Mouse (Mus musculus) spleen, postnatal 36 days (tissue): ENCODE results near the gene Fbll1.
"Not testable (repeated sequence)": the region's sequence is repeated elsewhere in the genome, so short reads cannot be mapped to it uniquely, and the experiment has no call there.

Experiments used
- DNase-seq, 2 experiments: peaks; one replicate each; pipeline ENCODE4 v3.0.0; 2022; ENCODE audit warnings: low spot score in 2 of 2, mixed read lengths in 1 of 2

Fbll1 gene

DNA sequence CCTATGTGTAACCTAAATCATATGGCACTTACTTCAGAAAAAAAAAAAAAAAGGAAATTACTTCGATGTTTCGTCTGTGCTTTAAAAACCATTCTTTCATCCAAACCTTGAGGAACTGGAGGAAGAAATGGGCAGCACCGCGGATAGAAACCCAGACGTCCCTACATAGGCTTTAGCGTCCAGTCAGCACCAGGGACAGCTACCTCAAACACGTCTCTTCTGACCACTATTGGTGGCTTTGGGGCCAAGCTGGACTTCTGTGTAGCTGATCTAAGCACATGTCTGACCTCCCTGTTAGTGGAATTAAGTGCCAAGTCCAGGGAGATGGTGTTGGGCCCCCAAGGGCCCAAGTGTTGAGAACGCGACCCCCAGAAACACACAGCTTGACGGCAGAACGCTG, at the start of gene Fbll1:
Fbll1 (minus strand) TSS at position 11 of the 400 bp plus-strand sequence.
- DNase-seq: no peak

DNA sequence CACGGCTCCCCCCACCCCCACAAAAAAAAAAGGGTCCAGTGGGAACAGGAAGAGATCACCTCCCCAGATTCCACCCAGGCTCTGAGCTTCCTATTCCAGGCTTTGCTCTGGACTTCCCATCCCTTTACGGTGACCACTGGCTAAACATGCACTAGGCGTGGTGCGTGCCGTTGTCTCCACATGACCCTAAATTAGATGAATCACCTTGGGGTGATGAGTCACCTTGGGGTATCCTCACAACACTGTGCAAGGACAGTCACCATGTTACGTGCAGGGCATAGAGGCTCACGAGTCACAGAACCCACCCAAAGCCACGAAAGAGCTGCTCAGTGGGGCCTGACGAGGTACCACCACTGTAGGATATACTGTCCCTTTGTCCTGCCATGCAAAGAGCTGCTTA, 45.6 kb upstream of the Fbll1 start:
- DNase-seq: no peak

DNA sequence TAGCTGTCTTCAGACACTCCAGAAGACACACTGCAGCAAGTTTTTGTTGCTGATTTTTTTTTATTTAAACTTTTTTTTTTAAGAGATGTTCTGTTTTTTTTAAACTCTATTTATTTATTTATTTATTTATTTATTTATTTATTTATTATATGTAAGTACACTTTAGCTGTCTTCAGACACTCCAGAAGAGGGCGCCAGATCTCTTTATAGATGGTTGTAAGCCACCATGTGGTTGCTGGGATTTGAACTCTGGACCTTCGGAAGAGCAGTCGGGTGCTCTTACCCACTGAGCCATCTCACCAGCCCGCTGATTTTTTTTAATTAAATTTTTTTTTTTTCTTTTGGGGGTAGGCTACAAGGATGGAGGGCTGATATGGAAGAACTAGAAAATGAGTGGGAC, 43.9 kb upstream of the Fbll1 start:
- not testable (repeated sequence) for DNase-seq

DNA sequence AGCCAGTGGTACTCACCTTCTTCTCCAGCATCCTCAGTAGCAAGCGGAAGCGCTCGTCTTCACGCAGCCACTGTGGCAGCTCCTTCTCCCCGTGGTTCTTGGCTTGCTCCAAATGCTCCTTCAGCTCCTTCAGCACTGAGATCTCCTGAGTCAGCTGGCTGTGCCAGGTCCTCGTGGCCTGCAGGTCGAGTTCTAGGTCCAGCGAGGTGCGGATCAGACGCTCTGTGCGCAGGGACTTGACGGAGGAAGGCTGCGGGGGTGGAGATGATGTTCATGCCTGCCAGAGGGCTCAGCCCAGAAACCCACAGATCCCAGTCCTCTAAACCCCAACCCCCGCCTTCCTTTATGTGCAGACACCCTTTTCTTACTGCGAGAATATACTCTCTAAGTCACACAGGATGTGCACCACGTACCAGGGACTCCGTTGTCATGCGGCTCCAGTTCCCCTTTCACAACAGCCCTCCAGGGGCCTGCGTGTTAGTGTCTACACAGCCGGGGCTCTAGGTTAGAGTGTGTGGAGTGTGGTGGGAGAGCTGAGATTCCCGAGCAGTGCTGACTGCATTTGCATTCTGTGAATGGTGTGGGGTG, 43.1 kb upstream of the Fbll1 start:
- peak; percentile 47 to 49 for DNase-seq

DNA sequence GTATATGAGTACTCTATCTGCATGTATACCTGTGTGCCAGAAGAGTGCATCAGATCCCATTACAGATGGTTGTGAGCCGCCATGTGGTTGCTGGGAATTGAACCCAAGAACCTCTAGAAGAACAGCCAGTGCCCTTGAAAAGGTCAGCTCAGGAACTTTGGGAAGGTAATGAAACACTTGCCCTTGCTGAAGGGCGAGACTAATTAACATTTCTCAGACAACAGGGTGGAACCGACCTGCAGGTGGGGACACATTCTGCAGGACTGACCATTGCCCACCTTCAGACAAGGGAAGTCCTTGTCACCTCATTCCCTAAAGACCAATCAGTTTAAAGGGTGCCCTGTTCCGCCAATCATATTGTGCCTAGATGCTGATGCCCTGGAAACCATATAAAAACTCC, 42.1 kb upstream of the Fbll1 start:
- DNase-seq: not testable (repeated sequence)

DNA sequence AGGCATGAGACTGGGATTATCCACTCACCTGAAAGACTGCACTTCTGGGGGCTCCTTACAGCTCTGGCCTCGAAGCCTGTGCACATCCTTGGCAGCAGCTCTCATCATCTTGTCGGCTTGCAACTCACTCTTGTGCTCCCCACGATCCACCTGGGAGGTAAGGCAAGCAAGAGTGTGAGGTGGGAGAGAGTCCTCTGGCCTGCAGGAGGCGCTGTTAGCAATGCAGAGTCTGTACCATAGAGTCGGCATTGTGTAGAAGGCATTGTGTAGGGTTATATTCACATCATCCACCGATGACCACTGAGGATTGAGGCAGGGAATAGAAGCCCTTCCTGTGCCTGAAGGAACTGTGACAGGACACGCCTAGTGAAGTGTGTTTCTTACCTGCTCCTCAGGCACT, 41.6 kb upstream of the Fbll1 start:
- DNase-seq: no peak

DNA sequence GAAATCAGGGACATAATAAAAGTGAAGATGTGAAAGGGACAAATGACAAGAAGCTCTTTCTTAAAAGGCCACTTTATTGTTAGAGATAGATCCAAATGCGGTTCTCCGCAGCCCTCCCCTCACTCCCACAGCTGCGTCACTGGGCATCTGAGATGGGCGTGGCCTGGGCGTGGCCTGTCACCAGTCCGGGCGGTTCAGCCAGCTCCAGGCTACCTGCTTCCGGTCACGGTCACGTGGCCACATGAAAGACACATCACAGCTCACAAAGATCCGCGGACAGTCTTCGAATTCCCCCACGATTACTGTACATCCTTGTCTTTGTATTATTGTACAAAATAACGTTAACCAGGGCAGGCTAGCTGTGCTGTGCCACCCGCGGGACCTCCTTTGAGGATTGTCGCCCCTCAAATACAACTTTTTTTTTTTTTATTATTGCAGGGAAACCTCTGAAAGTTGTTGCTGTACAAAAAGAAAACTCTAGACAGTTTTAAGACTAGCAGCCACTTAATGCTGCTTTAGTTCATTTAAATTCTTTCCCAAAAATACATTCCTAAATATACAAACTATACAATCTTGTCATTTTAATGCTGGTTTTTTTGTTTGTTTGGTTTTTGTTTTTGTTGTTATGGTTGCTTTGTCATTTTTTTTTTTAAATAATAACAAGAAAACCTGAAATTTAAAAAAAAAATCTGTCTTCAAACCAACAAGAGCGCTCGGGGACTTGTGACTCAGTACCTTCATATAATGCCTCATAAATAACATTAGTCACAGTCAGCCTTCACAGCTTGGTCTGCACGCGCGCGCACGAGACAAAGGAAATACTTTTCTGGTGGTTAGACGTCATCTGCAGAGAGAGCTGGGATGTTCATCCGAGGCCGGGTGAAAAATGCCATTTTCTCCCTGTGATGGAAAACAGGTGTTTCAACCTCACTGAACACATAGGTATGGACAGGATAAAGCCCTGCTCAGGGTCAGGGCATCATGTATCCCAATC, 40.0 kb upstream of the Fbll1 start:
- DNase-seq: peak; percentile 92 to 93

DNA sequence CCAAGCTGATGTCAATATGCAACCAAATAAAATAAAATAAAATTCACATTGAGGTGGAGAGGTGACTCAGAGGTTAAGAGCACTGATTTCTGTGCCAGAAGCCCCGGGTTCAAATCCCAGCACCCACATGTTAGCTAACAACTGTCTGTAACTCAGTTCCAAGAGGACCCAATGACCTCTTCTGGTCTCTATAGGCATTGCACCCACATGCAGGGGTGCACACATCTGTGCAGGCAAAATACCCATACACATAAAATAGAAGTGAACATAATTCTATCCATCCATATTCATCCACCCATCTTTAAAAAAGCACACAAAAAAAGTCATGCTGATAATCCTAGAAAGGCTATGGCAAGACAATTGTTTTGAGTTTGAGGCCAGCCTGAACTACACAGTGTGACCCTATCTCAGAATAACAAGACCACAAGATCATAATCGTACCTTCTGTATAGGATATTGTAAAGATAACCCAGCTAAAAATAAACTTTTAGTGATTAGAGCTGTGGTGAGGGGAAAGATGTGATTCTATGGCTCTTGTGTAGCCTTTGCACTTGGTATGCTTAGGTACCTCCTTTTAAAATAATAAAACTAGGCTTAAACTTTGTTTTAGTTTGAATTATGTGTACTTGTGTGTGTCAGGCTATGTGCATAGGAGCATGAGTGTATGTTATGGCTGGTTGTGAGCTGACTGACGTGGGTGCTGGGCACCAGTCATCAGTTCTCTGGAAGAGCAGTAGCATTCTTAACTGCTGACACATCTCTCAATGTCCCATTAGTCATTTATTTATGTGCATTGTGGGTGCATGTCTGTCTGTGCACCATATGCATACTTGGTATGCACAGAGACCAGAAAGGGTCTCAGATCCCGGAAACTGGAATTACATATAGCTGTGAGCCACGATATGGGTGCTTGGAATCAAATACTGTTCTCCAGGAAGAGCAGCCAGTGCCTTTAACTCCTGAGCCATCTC, 38.8 kb upstream of the Fbll1 start:
- no peak for DNase-seq

DNA sequence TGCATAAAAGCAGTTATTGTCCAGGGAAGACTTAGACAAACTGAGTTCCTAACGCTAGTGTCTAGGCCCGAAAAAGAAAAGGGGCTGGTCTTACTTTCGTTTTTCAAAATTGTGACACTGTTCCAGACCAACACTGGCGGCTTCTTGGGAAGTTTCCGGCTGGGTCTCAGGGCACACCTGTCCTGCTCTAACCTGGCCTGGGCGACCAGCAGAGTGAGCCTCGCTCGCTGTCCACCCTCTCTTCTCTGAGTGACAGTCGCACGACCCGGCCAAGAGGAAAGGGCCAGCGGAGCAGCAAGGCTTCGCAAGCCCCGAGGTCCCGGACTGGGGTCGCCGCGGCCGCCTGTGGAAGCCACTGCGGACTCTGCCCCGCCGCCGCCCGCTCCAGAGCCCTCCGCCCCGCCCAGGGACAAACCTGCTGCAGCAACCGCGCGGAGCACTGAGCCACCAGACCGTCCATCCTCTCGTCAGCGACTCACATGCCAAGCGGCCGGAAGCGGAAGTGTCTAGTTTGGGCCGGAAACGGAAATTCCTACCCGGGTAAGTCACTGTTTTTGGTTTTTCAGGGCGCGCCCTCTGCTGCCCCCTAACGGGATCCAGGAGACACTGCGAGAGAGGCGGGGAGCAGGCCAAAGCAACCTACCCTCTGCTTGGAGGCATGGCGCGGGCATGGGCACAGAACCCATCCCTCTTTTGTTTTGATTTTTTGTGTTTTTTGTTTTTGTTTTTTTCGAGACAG, 35.5 kb upstream of the Fbll1 start, which contains the start of gene Rars:
Rars (minus strand) TSS at position 485 of the 739 bp plus-strand sequence.
- DNase-seq: peak; percentile 92

DNA sequence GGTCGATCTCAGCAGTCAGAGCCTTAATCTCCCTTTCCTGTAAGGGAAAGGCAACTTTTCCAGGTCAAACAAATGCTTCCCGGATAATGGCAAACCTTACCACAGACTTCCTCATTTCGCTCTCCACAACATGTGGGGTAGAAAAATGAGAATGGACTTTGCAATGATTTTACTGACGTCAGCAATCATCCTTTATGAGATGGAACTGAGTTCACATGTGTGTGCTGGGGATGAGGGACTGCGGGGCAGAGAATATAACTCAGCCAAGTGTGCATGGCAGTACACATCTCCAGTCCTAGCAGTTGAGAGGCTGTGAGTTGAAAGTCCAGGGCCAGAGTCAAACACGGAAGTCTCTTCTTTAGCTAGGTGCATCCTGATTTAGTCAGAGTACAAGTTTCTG, 34.6 kb upstream of the Fbll1 start:
- no peak for DNase-seq

DNA sequence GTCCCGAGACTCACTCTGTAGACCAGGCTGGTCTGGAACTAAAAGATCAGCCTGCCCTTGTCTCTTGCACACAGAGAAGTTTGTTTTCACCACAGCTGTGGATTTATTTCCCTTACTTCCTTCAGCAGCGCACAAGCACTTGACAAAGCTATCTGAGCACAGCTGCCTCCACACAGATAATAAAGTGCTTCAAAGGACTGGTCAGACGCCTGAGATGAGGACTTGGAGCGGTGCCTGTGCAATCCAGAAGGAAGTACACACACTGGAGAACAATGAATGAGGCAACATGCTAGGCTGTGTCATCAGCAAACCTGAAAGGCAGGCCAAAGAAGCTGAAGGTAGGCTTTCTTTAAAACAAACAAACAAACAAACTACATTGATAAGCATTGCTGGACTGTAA, 33.5 kb upstream of the Fbll1 start:
- DNase-seq: no peak

DNA sequence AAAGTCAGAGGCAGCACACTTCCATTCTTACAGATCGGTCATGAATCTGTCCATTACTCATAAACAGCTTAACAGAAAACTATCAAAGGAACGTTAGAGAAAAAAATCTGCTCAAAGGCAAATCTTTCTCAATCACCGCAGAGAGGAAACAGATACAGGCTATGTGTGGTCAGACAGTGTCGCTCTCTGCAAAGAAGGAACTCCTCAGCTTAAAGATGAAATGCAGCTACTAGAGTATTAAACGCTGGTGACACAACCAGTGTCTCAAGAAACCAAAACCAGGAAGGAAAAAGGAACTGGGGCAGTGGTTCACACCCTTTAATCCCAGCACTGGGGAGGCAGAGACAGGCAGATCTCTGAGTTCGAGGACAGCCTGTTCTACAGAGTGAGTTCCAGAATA, 29.0 kb upstream of the Fbll1 start:
- DNase-seq: no peak

DNA sequence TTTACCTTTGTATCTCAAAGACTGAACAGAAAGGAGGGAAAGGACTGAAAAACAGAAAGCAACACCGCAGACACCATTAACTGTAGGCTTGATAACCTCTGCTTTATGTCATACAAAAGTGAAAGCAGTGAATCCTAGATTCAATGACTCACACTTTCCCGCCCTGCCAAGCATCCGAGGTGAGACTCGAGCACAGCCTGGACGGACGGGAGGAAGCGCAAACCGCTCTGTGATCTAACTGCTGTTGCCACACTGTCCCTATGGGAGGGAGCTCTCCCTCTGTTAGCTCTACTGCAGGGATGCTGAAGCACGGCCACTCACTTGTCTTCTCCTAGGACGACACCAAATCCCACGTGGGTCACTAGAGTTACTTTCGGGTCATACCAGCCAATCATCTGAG, 17.6 kb upstream of the Fbll1 start:
- no peak for DNase-seq

DNA sequence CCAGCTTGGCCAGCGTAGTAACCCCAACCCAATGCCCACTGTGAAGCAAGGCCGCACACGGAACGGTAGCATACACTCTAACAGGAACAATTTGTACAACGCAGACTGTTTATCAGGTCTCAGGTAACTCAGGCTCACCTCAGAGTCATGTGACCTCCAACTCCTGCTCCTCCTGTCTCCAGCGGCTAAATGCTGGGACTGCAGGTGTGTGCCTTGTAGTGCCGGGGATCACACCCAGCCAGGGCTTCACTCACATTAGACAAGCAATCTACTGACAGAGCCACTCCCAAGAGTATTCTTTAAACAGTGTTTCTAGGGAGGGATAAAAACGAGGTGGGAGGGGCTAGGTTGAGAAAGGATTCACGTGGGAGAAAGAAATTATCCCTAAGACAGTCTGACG, 12.8 kb upstream of the Fbll1 start:
- no peak for DNase-seq

DNA sequence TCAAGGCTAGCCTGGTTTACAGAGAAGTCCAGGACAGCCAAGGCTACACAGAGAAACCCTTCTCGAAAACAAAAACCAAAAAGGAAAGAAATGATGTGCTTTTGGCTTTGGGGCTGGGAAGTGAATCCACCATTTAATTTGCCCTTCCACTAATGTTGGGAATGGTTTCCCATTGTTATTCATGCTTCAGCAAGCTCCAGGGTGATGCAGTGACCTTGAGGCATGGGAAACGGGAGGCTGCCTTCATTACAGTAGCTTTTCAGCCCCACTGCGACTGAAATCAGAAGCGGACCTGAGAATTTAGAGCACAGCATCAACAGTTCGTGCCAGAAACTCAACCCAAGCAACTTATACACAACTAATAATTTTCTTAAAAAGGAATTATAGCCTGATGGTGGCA, 2.6 kb upstream of the Fbll1 start:
- no peak for DNase-seq

DNA sequence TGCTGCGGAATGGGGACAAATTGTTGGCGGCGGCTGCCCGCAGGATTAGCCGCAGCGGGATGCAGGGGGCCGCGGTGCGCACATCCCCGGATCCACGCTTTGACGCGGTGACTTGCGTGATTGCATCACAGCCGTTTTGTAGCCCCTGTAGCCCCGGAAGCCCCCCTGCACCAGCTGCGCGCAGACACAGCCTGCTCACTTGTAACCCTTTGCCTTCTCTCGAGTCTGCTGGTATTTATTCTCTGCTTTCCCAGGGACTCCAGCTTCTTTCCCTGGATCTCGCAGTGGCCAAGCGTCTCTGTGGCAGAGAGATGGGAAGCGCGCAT, 226 bp downstream of the Fbll1 start:
- no peak for DNase-seq

DNA sequence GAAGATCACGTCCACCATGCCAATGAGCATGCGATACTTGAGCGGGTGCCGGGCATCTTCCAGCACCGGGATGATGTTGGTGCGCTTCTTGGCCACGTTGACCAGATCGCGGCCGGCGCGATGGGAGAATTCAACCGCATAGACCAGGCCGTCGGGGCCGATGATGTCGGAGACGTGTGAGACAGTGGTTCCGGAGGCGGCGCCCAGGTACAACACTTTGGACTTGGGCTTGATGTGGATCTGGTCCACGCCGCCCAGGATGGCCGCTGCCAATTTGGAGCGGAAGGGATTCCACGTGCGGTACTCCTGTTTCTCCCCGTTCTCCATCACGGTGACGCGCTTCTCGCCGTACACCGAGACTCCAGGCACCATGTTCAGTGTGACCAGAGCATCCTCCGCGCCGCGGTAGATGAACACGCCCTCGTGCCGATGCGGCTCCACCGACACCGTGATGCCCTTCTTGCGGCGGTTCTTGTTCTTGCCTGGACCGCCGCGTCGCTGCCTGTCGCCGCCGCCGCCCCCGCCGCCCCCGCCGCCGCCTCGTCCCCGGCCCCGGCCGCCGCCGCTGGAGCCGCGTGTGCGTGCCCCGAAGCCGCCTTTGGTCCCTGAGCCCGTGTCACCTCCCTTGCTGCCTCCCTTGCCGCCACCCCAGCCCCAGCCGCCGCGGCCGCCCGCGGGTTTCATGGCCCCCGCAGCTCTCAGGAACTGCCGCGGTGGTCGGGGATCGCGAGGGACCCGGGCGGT, 761 bp downstream of the Fbll1 start:
- DNase-seq: no peak

DNA sequence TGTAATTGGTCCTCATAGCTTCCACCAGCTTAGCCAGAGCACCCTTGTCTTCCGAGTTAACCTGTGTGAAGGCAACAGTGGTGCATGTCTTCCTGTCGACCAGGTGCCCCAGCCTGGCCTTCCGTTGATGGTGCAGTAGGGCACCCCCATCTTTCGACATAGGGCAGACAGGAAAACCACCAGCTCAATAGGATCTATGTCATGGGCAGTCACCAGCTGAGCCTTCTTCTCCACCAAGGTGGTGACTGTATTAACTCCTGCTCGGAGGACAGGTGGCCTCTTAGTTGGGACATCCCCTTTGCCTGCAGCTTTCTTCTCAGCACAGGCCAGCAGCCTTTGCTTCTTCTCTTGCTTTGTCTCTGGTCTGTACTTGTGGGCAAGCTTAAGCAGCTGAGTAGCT, 5.9 kb downstream of the Fbll1 start:
- not testable (repeated sequence) for DNase-seq

DNA sequence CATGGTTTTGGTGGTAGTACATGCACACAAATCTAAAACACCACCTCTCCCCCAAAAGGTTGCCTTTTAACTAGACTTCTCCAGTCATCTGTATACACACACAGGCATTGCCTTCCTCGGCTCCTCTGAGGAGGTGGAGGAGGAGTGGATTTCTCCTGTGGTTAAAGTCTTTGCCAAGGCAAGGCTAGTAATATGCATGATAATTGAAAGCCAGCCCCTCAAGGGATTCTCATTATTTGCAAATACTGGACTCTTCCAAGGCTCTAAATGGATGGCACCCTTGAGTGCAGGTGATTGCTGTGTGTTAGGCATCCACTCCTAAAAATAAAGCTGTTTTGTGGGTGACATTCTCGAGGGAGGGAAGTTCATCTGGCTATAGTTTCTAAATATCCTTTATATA, 10.2 kb downstream of the Fbll1 start:
- no peak for DNase-seq

DNA sequence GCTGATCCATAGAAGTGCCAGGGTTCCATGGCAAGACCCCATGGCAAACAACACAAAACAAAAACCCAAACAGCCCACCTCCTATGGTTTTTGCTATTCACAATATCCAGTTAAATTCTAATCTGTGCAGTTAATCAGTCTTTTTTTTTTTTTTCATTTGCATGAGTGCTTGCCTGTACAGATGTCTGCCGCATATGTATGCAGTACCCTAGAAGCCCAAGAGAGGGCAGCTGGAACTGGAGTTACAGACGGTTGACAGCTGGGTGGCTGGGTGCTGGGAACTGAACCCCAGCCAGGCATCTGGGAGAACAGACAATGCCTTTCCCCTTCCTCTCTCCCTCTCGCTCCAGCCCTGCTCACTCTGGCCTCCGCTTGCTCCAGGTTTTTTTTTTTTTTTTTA, 14.1 kb downstream of the Fbll1 start:
- no peak for DNase-seq

DNA sequence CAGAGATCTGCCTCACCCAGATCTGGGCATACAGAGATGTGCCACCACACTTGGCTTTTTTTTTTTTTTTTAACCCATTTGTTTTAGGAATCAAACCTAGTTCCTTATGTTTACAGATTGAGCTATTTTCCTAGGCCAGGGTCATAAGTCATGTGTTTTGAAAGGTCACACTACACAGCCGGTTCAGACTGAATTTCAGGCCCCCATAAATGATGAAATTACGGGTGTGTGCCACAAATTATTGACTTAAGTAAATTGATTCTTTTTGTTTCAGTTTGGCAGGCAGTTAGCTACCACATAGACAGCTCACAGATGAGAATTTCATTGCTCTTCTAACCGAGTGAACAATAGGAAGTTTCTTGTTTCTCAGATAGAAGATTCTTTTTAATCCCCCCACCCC, 14.7 kb downstream of the Fbll1 start:
- DNase-seq: no peak
